Mouse (Mus musculus) CD4-positive, CD25-positive, alpha-beta regulatory T cell, adult 9 weeks (primary cell): ENCODE data around the gene Timp1. TPM values are rescaled to one million over a fixed set of nuclear protein-coding genes. Genes with fewer than 3 reads are reported as not detected.

Source experiments
- polyA plus RNA-seq: library from polyadenylated mRNA; unstranded; fragments of 100-300 nt; shearing (Covaris generic); gene quantifications from one replicate; pipeline ENCODE4 v1.2.1, GENCODE M21; 2017

The Timp1 gene
- polyA plus RNA-seq, result not detected

GRCm38 (mm10) chrX:20869962-20870513 is at the start of gene Timp1:
Gene Timp1 (plus strand): TSS chrX:20870166.

GRCm38 (mm10) chrX:20920844-20921364 is 50.9 kb downstream of the Timp1 start, which contains the start of gene Syn1:
Gene Syn1 (minus strand): TSS chrX:20921004.

Other genes with a start within 250 kb of the Timp1 start
- gene Uba1, start 211.8 kb upstream of the Timp1 start, polyA plus RNA-seq, result 274 TPM
- gene Cdk16, start 182.2 kb upstream of the Timp1 start, polyA plus RNA-seq, result 9.9 TPM
- gene Usp11, start 166.3 kb upstream of the Timp1 start, polyA plus RNA-seq, result 24.0 TPM
- 202 TPM for gene Araf, start 72.4 kb upstream of the Timp1 start, polyA plus RNA-seq
- gene Syn1, start 50.8 kb downstream of the Timp1 start, polyA plus RNA-seq, result 0.09 TPM
- gene Cfp, start 61.4 kb downstream of the Timp1 start, polyA plus RNA-seq, result 4.9 TPM
- 7.3 TPM for gene Elk1, start 80.4 kb downstream of the Timp1 start, polyA plus RNA-seq
- gene Uxt, start 91.9 kb downstream of the Timp1 start, polyA plus RNA-seq, result 53.6 TPM
- 17.4 TPM for gene Zfp182, start 192.2 kb downstream of the Timp1 start, polyA plus RNA-seq
- gene Spaca5, start 198.2 kb downstream of the Timp1 start, polyA plus RNA-seq, result not detected
- 3.1 TPM for gene Zfp300, start 219.4 kb downstream of the Timp1 start, polyA plus RNA-seq
- gene Ssxa1, start 245.7 kb downstream of the Timp1 start, polyA plus RNA-seq, result not detected